Mouse (Mus musculus) cerebellum, adult 9-10 months (tissue): Measurements from ENCODE around the gene Brms1l.
"Not testable (repeated sequence)": the region's sequence is repeated elsewhere in the genome, so short reads cannot be mapped to it uniquely, and the experiment has no call there.

Experiments used
- DNase-seq: peaks from one replicate; pipeline ENCODE4 v3.0.0; 2022

The Brms1l gene

GRCm38 (mm10) chr12:55836199-55836951, at the start of gene Brms1l:
TSS of gene Brms1l (plus strand) at chr12:55836324.
- DNase-seq, result peak; percentile 96

- not testable (repeated sequence) for DNase-seq
Measured at GRCm38 (mm10) chr12:55794485-55794884, 41.6 kb upstream of the Brms1l start.

- no peak for DNase-seq
Measured at GRCm38 (mm10) chr12:55797103-55797502, 39.0 kb upstream of the Brms1l start.

- DNase-seq, result no peak
Measured at GRCm38 (mm10) chr12:55798745-55799144, 37.4 kb upstream of the Brms1l start.

- DNase-seq, result no peak
Measured at GRCm38 (mm10) chr12:55800144-55800543, 36.0 kb upstream of the Brms1l start.

GRCm38 (mm10) chr12:55801131-55801530, 35.0 kb upstream of the Brms1l start:
- no peak for DNase-seq

GRCm38 (mm10) chr12:55805035-55805434, 31.1 kb upstream of the Brms1l start:
- no peak for DNase-seq

GRCm38 (mm10) chr12:55816488-55816887, 19.6 kb upstream of the Brms1l start:
- no peak for DNase-seq

- peak; percentile 60 for DNase-seq
Measured at GRCm38 (mm10) chr12:55820119-55820660, 15.9 kb upstream of the Brms1l start.

GRCm38 (mm10) chr12:55820661-55821314, 15.3 kb upstream of the Brms1l start, which contains the start of gene Ralgapa1:
TSS of gene Ralgapa1 (minus strand) at chr12:55821167.
- peak; percentile 88 for DNase-seq

GRCm38 (mm10) chr12:55824027-55824426, 12.1 kb upstream of the Brms1l start:
- DNase-seq, result no peak

- DNase-seq, result no peak
Measured at GRCm38 (mm10) chr12:55825537-55825936, 10.6 kb upstream of the Brms1l start.

GRCm38 (mm10) chr12:55831101-55831500, 5.0 kb upstream of the Brms1l start:
- peak; percentile 72 for DNase-seq

GRCm38 (mm10) chr12:55832961-55833360, 3.2 kb upstream of the Brms1l start:
- no peak for DNase-seq

GRCm38 (mm10) chr12:55833906-55834625, 2.1 kb upstream of the Brms1l start:
- DNase-seq, result no peak

GRCm38 (mm10) chr12:55834891-55835290, 1.2 kb upstream of the Brms1l start:
- DNase-seq, result no peak

- no peak for DNase-seq
Measured at GRCm38 (mm10) chr12:55835857-55836198, 296 bp upstream of the Brms1l start.

GRCm38 (mm10) chr12:55837495-55837894, 1.4 kb downstream of the Brms1l start:
- peak; percentile 23 for DNase-seq

GRCm38 (mm10) chr12:55846741-55847140, 10.6 kb downstream of the Brms1l start:
- no peak for DNase-seq

- DNase-seq, result no peak
Measured at GRCm38 (mm10) chr12:55847851-55848250, 11.7 kb downstream of the Brms1l start.

- DNase-seq, result no peak
Measured at GRCm38 (mm10) chr12:55850650-55851049, 14.5 kb downstream of the Brms1l start.

GRCm38 (mm10) chr12:55859409-55860349, 23.6 kb downstream of the Brms1l start:
- no peak for DNase-seq
